Mouse (Mus musculus) liver, embryonic 14.5 days (tissue): ENCODE data around the gene Armc10.

ENCODE experiments used
- CTCF ChIP-seq: IDR thresholded peaks from 2 replicates; pipeline ENCODE4 v1.5.1; 2016; ENCODE audit warnings: antibody characterized with exemption, low read depth, control low read depth
- EP300 ChIP-seq: IDR thresholded peaks from 2 replicates; pipeline ENCODE4 v1.6.1; 2016; ENCODE audit warnings: antibody characterized with exemption, low read depth

DNA sequence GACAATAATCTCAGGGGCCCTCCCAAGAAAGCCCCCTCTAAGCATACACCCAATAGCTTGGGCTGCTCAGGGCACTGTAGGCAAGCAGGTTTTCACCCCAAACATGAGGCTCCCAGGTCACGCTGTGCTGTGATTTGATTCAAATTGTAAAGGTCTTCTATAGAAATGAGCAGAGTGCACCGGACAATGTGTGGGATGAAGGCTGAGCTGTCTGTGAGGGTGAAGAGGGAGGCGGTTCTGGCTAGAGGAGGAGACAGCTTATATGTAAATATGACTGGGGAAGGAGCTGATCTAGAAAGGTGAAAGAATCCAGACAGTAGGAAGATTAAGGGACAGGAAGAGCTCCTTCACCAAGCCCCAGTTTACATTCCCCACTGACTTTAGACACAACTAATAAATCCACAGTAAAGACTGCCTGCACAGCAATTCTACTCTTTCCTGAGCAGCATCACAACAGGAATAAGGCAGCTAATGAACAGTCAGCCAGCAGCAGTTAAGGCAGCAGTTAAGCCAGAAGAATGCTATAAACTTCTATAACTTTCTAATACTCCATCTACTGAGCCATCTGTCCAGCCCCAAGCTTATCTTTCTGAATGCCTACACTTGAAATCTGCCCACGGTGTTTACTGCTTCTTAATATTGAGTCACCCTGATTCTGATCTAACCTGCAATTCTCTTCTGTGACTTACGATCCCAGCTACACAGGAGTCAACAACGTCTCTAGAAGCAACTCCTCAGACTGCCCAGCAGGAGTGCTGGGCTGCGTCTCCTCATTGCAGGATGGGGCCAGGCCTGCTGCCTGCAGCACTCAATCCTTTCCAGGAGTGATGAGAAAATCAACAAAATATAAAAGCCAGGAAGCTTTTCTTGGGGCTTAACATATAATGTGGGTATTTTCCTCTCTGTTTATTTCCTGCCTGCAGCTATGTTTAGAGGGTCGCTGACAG, 21.9 kb downstream of the Armc10 start:
- TF ChIP-seq EP300 = no peak
- no peak; the same call in 1 of the 2 replicates for TF ChIP-seq CTCF
